Mouse (Mus musculus) adrenal gland, postnatal 14 days (tissue): ENCODE measurements at regions not wholly inside any gene's neighbourhood (a gene's known extent, or its start where the extent isn't known, plus 50 kb on each side); places are given as distances from the start of the nearest gene placed in this dataset.

Experiments
- DNase-seq: peaks from one replicate; pipeline ENCODE4 v3.0.0; 2021; ENCODE audit warnings: mixed read lengths

DNA sequence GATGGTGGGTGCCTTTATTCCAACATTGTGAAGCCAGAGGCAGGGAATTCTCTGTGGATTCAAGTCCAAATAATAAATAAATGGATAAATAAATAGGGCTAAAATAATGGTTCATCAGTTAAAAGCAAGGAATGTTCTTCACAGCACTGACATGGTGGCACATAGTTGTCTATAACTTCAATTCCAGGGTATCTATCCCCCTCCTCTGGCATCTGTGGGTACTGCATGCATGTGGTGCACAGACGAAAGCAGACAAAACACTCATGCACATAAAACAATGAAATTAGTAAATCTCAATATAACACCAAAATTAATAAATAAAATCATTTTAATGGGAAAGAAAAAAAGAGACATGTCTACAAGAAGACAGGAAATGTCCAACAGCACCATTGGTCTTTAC, 54.3 kb upstream of the Ppt1 start:
- peak; percentile 5 for DNase-seq
